Mouse (Mus musculus): ENCODE data around the gene Mob2.

Mob2 gene

GRCm38 (mm10) chr7:142060931-142061565 is at the start of gene Mob2:
Mob2 (minus strand) TSS chr7:142061065.
- DNase-seq (ENCODE audit: low spot score in 2 of 2) = peak; percentile 88 to 94

DNA sequence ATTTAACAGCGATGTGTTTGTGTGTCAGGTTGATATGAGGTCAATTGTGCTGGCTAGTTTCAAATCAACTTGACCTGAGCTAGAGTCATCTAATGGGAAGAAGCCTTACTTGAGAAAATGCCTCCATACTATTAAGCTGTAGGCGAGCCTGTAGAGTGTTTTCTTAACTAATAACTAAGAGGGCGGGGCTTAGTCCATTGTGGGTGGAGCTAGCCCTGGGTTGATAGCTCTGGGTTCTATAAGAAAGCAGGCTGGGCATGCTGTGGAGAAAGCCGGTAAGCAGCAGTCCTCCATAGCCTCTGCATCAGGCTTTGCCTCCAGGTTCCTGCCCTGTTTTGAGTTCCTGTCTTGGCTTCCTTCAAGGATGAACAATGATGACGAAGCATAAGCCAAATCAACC is 43.9 kb upstream of the Mob2 start:
- DNase-seq (ENCODE audit: low spot score in 2 of 2) = no peak

- DNase-seq (ENCODE audit: low spot score in 2 of 2) = peak; percentile 81 to 88
These were observed 36.9 kb upstream of the Mob2 start for GRCm38 (mm10) chr7:142097776-142098175.

GRCm38 (mm10) chr7:142096701-142097100 is 35.8 kb upstream of the Mob2 start:
- no peak for DNase-seq (ENCODE audit: low spot score in 2 of 2)

DNA sequence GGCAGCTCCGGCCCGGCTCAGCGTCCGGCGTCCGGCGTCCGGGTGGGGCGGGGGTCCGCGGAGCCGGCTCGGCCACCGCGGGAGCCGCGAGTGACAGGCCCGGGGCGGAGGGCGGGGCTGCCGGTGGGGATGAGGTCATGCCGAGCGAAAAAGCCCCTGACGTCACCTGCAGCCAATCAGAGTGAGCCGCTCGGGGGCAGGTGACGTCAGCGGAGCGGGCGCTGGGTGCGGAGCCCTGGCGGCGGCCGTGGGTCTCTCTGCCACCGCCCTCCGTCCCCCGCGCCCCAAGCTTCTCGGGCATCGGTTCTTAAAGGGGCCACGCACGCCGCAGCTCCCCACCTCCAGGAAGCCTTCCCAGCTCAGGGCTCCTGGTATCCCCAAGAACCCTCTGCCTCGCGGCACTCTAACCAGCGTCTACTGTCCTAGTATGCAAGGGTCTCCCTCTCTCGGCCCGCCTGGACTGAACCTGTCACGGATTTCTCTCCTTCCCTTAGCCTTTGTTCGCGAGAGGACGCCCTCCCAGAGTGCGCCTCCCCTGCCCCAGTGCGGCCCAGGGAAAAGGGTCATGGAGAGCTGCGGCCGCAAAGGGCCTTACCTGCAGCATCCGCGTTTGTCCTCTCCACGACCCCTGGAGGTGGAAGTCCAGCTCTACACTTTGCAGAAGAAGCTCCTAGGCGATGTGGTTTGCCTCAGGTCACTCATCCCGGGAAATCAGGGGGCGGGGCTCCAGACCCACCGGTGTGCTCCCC is 34.5 kb upstream of the Mob2 start, which contains the start of gene Dusp8:
Gene Dusp8 (minus strand): TSS at position 661 of the 749 bp plus-strand sequence.
- peak; percentile 94 for DNase-seq (ENCODE audit: low spot score in 2 of 2)

DNA sequence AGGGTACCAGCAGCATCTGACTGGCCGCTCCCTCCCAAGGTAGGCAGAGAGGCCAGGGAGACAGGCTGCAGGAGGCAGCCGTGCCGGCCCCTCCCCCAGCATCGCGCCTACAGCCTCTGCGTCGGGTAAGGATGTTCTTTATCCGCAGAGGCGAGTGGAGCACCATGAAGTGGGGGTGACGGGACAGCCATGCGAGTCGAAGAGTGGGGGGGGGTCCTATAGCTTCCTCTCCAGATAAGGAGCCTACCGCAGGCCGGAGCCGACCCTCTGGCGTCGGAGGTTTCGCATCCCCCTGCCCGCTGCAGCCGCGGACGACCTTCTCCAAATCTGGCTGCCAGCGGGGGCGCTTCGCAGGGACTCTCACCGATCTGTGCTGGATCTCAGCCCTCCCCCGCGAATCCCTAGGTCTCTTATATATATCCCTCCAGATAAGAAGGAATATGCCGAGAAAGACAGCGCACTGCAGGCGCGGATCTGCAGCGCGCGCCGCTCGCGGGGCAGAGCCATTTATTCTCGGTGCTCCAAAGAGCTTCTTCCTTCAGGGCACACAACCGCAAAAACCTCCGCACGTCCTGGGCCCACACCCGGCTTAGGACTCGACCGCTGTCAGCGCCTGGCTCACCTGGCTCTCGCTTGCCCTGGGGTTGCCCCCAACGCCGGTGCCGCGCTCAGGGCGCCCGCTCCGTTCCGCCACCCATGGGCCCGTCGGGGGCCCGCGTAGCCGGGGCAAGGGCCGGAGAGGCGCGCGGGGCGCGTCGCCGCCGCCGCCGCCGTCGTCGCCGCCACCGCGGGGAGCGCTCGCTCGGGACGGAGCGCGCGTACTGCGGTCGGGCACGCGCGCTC is 33.7 kb upstream of the Mob2 start:
- DNase-seq (ENCODE audit: low spot score in 2 of 2) = peak; percentile 71 to 81

- DNase-seq (ENCODE audit: low spot score in 2 of 2) = no peak
These were observed 32.9 kb upstream of the Mob2 start for GRCm38 (mm10) chr7:142093696-142094240.

GRCm38 (mm10) chr7:142092991-142093390 is 32.1 kb upstream of the Mob2 start:
- no peak for DNase-seq (ENCODE audit: low spot score in 2 of 2)

GRCm38 (mm10) chr7:142091848-142092247 is 31.0 kb upstream of the Mob2 start:
- peak; percentile 60 to 71 for DNase-seq (ENCODE audit: low spot score in 2 of 2)

DNA sequence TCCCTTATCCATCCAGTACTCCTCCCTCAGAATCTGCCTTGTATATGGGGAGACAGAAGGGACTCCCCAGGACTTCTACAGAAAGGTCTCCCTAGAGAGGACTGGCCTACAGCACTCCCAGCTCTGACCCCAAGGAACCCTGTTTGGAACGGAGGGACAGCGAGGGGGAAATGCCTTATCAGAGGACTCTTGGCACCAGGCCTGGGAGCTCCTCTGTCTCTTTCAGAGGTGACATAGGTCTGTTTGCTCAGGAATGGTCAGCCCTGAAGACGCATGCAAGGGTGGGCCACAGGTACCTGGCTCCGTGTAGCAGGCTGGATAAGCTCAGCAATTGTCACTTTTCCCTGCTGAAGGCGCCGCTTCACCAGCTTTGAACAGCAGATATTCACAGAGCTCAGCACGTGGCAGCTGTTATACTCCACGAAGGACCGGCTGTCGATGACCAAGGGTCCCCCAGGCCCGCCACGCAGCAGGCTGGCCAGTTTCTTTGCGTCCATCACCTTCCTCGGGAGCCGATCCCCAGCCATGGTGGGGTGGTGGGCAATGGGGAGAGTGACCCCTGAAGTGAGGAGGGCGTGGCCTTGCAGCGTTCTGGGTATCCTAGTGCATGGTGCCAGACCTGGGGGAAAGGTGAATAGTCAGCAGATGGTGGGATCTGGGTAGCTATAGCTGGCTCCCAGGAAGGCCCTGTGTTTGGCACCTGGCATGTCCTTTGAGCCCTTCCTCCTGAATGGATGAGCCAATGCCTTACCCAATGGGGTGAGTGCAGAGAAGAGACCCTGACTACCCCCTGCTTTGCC is 29.0 kb upstream of the Mob2 start:
- no peak for DNase-seq (ENCODE audit: low spot score in 2 of 2)

GRCm38 (mm10) chr7:142088886-142089285 is 28.0 kb upstream of the Mob2 start:
- peak; percentile 63 to 64 for DNase-seq (ENCODE audit: low spot score in 2 of 2)

- DNase-seq (ENCODE audit: low spot score in 2 of 2) = no peak
These were observed 26.3 kb upstream of the Mob2 start for GRCm38 (mm10) chr7:142087069-142087652.

DNA sequence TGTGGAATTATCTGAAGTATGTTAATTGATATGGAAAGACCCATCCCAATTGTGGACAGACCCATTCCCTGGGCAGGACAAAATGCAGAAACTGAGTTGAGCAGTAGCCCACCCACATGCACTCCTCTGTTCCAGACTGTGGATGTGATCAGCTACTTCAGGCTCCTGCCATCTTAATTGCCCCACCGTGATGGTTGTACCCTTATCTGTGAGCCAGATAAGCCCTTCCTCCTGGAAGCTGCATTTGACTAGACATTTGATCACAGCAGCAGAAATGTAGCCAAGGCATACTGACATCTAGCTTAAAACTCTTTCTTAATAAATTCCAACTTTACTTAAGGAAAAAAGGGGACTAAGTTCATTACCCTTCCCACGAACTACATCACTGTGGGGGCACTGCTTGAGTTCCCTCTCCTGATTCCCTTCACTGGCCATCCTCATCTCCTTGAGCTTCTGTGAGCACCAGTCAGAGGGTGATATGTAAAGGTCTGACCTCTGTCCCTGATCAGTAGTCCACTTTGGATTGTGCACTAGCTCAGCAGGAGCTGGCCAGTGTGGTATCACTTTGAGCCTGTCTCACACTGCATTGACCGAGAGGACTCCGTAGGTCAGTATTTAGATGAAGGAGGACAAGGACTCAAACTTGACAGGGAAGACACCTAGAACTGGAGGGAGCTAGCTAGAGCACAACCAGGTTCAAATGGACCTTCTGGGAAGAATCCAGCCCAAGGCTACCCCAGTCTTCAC is 25.5 kb upstream of the Mob2 start:
- no peak for DNase-seq (ENCODE audit: low spot score in 2 of 2)

GRCm38 (mm10) chr7:142084820-142085219 is 24.0 kb upstream of the Mob2 start:
- peak in 1 of 2 experiments; percentile 50 for DNase-seq (ENCODE audit: low spot score in 2 of 2)

GRCm38 (mm10) chr7:142084395-142084794 is 23.5 kb upstream of the Mob2 start:
- no peak for DNase-seq (ENCODE audit: low spot score in 2 of 2)

- DNase-seq (ENCODE audit: low spot score in 2 of 2) = peak in 1 of 2 experiments; percentile 33
These were observed 22.9 kb upstream of the Mob2 start for GRCm38 (mm10) chr7:142083588-142084317.

GRCm38 (mm10) chr7:142082607-142083006 is 21.7 kb upstream of the Mob2 start:
- DNase-seq (ENCODE audit: low spot score in 2 of 2) = no peak

- DNase-seq (ENCODE audit: low spot score in 2 of 2) = no peak
These were observed 21.3 kb upstream of the Mob2 start for GRCm38 (mm10) chr7:142082179-142082578.

DNA sequence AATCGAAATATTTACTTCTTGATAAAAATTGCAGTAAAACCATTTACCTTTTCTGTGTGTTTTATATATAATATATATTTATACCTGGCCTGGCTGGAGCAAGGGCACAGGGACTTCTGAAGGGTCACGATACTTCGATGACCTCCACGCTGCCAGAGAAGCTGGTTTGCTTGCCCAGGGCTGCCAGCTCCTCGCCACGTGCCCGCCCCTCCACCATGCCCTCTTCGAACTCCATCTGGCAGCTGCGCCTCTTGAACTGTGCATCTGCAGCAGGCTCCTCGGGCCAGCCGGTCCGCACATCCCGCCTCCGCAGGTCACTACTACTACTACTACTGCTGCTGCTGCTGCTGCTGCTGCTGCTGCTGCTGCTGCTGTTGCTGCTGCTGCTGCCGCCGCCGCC is 20.9 kb upstream of the Mob2 start:
- no peak for DNase-seq (ENCODE audit: low spot score in 2 of 2)
